Mouse (Mus musculus) forebrain, embryonic 11.5 days (tissue): ENCODE data around the gene Actn4. TPM values are rescaled to one million over a fixed set of nuclear protein-coding genes. Genes with fewer than 3 reads are reported as not detected.
A peak's percentile ranks its signal among the peaks of the same experiment; 100 is the strongest.

Experiments
- ATAC-seq: fragments of 200-750 bp; cut with Nextera tagmentation; replicated peaks from 2 replicates; pipeline ENCODE4 v1.8.0; 2017; ENCODE audit warnings: moderate TSS enrichment; ENCODE audit not compliant: low FRiP score
- DNase-seq: peaks from one replicate; pipeline ENCODE4 v3.0.0-alpha.2; 2017; ENCODE audit warnings: low spot score
- H3K27ac ChIP-seq: fragments of 300-500 bp; sonication (generic); 2 replicates; pipeline ENCODE4 v1.5.1; 2014; ENCODE audit warnings: low read depth, low read length
- H3K27me3 ChIP-seq: fragments of 300-500 bp; sonication (generic); 2 replicates; pipeline ENCODE4 v1.6.1; 2014; ENCODE audit warnings: mild to moderate bottlenecking, low read length, mixed read lengths; ENCODE audit not compliant: control insufficient read depth, insufficient read depth
- H3K36me3 ChIP-seq: fragments of 300-500 bp; sonication (generic); 2 replicates; pipeline ENCODE4 v1.6.1; 2014; ENCODE audit warnings: mild to moderate bottlenecking, low read length, moderate library complexity, mixed read lengths; ENCODE audit not compliant: control insufficient read depth, insufficient read depth
- H3K4me1 ChIP-seq: fragments of 300-500 bp; sonication (generic); replicated peaks from 2 replicates; pipeline ENCODE4 v1.6.1; 2014; ENCODE audit warnings: low read length, mixed read lengths; ENCODE audit not compliant: control insufficient read depth, insufficient read depth
- H3K4me2 ChIP-seq: fragments of 300-500 bp; sonication (generic); 2 replicates; pipeline ENCODE4 v1.6.1; 2014; ENCODE audit warnings: low read depth, mild to moderate bottlenecking, low read length, moderate library complexity, mixed read lengths; ENCODE audit not compliant: severe bottlenecking
- H3K4me3 ChIP-seq: fragments of 300-500 bp; sonication (generic); 2 replicates; pipeline ENCODE4 v1.5.1; 2014; ENCODE audit warnings: low read depth, low read length
- H3K9ac ChIP-seq: fragments of 300-500 bp; sonication (generic); 2 replicates; pipeline ENCODE4 v1.6.1; 2014; ENCODE audit warnings: low read length
- H3K9me3 ChIP-seq: fragments of 300-500 bp; sonication (generic); 2 replicates; pipeline ENCODE4 v1.6.1; 2016; ENCODE audit warnings: low read length, mixed read lengths; ENCODE audit not compliant: control insufficient read depth
- WGBS: fragments of 180-500 bp; shearing (Covaris S2); extraction: QIAGEN DNeasy Blood & Tissue Kit; methylation state at CpG from one replicate; pipeline ENCODE4 v1.1.7; 2014; 5-methylcytosine and 5-hydroxymethylcytosine counted together
- polyA plus RNA-seq: library from polyadenylated mRNA; unstranded; fragments of >200 nt; fragmentation: Nextera tagmentation; extraction: Ambion mirVana; gene quantifications from 2 replicates; pipeline ENCODE4 v1.2.1, GENCODE M21; 2014

Gene Actn4
- polyA plus RNA-seq, 1 experiment from 2014 or later, result 182 TPM

DNA sequence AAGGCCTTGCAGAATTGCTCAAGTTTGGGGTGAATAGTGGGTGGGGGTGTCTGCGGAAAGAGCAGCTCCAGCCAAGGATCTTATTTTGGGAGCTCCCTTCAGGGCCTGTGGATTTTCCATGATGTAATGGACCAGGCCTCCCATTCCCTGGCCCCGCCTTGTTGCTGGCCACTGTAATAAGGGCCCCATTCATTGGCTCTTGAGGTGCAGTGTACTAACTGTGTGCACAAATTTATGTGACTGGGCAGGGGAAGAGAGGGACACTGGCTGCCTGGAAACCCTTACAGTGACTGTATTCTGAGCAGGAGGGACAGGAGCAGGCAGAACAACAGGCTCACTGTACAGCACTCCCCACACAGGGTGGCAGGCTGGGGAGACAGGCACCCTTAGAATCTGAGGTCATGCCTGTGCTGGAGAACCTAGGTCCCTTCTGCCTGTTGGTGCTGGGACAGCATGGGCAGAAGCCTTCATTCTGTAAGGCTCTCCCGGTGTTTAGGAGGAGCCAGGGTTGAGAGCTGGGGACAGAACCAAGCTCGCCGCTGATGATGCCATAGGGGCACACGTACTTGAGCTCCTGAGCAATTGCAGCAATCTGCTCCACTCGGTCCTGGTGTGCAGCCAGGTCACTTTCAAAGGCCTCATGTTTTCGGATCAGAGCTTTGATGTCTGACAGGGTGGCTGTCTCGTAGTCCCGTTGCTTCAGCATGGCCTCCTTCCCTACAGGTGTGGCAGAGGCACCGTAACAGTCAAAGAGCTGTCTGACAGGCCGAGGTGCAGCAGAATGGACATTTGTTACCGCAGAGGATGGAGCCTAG lies 60.6 kb downstream of the Actn4 start:
- H3K9me3 ChIP-seq, result no peaks in the 10 kb centered on the region
- no peak for DNase-seq
- peaks cover 32% of the 10 kb centered on the region; the same call in 1 of the 2 replicates for H3K36me3 ChIP-seq
- no peak overlapping the region for H3K27ac ChIP-seq
- H3K4me1 ChIP-seq, result no peaks in the 10 kb centered on the region
- H3K4me2 ChIP-seq, result no peak overlapping the region
- no peak overlapping the region for H3K9ac ChIP-seq
- ATAC-seq, result no peak
- no peak overlapping the region for H3K4me3 ChIP-seq
- H3K27me3 ChIP-seq, result no peaks in the 10 kb centered on the region
- WGBS, result 92% methylated on average over 13 of the region's 13 CpGs

DNA sequence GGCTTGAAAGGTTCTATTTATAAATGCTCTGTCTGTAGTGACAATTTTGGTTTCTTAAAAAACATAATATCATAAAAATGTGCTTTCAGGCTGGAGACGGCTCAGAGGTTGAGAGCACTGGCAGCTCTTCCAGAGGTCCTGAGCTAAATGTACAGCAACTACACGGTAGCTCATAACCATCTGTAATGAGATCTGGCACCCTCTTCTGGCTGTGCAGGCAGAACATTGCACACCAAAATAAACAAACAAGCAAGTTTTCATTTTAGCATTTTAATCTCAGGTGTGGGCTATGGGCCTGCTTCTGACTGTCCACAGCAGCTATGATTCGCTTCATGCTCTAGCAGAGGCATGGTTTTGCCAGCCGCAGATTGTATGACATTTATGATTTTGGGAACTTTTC lies 62.2 kb downstream of the Actn4 start:
- ATAC-seq, result no peak
- DNase-seq, result no peak

DNA sequence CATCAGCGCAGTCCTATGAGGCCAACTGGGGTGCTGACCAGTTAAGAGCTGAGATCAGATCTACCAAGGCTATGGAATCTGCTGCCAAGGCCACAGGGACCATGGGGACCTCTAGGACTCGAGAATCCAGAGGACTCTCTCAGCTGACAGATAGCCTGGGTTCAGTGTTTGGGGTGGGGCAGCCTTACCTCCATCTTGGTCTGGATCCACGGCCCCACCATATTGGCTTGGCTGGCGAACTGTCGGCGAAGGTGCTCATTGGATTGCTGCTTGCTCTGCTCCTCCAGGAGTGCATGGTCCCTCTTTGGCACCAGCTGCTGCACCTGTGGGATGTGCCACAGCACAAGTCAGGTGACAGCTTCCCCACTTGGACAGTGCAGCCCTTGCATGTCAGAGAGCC lies 64.5 kb downstream of the Actn4 start:
- no peak overlapping the region for H3K9ac ChIP-seq
- H3K9me3 ChIP-seq, result no peaks in the 10 kb centered on the region
- H3K27me3 ChIP-seq, result no peaks in the 10 kb centered on the region
- H3K4me1 ChIP-seq, result no peaks in the 10 kb centered on the region
- DNase-seq (no peak), ATAC-seq (no peak)
- no peak overlapping the region for H3K4me2 ChIP-seq
- 95% methylated on average over 6 of the region's 6 CpGs for WGBS
- H3K36me3 ChIP-seq, result peaks cover 27% of the 10 kb centered on the region; the same call in 1 of the 2 replicates
- H3K27ac ChIP-seq, result no peak overlapping the region
- H3K4me3 ChIP-seq, result no peak overlapping the region

More for the DNA sequence above, 62.2 kb downstream of the Actn4 start:
- Histone ChIP-seq H3K9ac (no peak overlapping the region), H3K9me3 (no peaks in the 10 kb centered on the region), H3K36me3 (peaks cover 34% of the 10 kb centered on the region; the same call in 1 of the 2 replicates), H3K4me2 (no peak overlapping the region), H3K4me3 (no peak overlapping the region), H3K27ac (no peak overlapping the region), H3K4me1 (no peaks in the 10 kb centered on the region), H3K27me3 (no peaks in the 10 kb centered on the region)
- WGBS, result 92% methylated on average over 4 of the region's 4 CpGs

DNA sequence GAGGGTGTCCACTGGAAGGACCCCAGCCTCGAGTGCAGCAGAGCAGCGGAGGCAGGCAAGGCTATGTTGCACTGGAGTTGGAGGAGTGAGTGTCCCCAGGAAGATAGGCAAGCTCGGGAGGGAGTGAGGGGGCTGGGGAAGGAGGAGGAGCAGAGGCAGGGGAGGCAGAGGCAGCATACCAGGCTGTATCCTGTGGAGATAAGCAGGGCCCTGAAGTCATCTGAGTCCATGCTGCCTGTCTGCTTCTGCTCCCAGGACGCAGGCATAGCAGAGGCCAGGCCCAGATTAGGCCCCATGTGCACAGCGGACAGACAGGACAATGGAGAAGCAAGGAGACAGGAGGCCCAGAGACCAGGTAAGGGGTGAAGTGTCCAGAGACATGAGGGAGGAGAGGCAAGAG lies 67.2 kb downstream of the Actn4 start:
- WGBS, result 68% methylated on average over 5 of the region's 5 CpGs
- ATAC-seq (no peak), DNase-seq (no peak)
- Histone ChIP-seq H3K9me3 (no peaks in the 10 kb centered on the region), H3K36me3 (peaks cover 29% of the 10 kb centered on the region; the same call in 1 of the 2 replicates), H3K4me2 (no peak overlapping the region), H3K27ac (no peak overlapping the region), H3K27me3 (no peaks in the 10 kb centered on the region; the same call in 1 of the 2 replicates), H3K9ac (no peak overlapping the region), H3K4me3 (no peak overlapping the region), H3K4me1 (no peaks in the 10 kb centered on the region)

DNA sequence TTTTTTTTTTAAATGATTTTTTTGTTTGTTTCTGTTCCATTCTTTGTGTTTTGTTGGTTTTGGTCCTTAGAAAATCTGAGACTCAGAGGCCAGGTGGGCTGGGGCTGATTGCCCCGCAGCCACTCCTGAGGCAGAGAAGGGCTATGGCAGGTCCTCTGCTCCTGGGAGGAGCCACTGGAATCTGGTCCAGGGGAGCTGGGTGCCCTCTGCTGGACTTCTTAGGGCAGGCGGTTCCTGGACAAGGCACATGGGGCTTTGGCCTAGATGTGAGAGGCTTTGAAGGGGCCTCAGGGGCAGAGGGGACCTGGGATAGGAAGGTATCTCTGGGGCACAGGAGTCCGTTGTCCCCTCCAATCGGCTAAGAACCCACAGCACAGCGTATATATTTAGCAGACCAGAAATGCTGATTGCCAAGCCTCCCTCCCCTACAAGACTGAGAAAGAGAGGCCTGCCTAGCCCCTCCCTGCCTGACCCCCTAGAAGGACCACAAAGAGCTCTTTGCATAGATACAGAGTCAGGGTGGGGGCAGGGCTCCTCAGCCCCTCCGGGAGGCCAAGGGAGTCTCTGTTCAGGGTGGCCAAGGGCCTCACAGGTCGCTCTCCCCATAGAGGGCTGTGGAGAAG lies 68.4 kb downstream of the Actn4 start:
- WGBS, result 57% methylated on average over 7 of the region's 7 CpGs
- H3K36me3 ChIP-seq, result peaks cover 27% of the 10 kb centered on the region; the same call in 1 of the 2 replicates
- H3K9me3 ChIP-seq, result no peaks in the 10 kb centered on the region
- H3K27me3 ChIP-seq, result peaks cover 7% of the 10 kb centered on the region
- no peak overlapping the region for H3K27ac ChIP-seq
- H3K9ac ChIP-seq, result no peak overlapping the region
- H3K4me3 ChIP-seq, result no peak overlapping the region
- peaks cover under 1% of the 10 kb centered on the region; the same call in 1 of the 2 replicates for H3K4me1 ChIP-seq
- H3K4me2 ChIP-seq, result no peak overlapping the region
- DNase-seq (peak; percentile 73), ATAC-seq (no peak)

DNA sequence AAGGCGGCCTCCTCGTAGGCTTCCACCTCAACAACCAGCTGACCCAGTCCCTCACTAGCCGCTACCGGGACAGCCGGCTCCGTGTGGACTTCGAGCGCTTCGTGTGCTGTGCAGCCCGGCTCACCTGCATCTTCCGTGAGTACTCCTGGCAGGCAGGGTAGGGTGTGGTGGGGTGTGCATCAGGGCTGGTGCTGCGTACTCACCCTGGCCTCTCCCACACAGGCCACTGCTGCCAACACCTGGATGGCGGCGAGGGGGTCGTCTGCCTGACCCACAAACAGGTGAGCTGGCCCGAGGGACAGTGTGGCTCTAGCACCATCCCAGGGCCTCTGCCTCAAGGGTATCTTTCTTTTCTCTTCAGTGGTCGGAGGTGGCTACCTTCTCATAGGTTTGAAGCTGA lies 69.5 kb downstream of the Actn4 start:
- 96% methylated on average over 17 of the region's 17 CpGs for WGBS
- Histone ChIP-seq H3K36me3 (peaks cover 16% of the 10 kb centered on the region; the same call in 1 of the 2 replicates), H3K27ac (no peak overlapping the region), H3K4me1 (peaks cover 5% of the 10 kb centered on the region; the same call in 1 of the 2 replicates), H3K4me2 (no peak overlapping the region), H3K9ac (no peak overlapping the region), H3K9me3 (no peaks in the 10 kb centered on the region), H3K4me3 (no peak overlapping the region), H3K27me3 (peaks cover 18% of the 10 kb centered on the region)
- ATAC-seq, result no peak
- DNase-seq, result no peak

DNA sequence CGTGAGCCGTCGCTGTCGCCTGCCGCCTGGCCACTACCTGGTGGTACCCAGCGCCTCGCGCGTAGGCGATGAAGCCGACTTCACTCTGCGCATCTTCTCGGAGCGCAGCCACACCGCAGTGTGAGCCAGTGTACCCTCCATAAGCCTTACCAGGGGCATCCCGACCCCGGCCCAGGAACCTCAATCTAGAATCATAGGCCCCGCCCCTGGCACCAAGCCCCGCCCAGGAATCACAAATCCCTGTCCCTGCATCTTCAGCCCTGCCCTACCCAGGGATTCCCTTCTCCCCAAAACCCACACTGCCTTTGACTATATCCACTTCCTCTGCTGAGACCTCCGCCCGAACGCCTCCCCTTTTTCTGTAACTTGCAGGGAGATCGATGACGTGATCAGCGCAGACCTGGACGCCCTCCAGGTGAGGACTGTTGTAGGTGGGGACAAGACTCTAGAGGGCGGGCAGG lies 73.4 kb downstream of the Actn4 start:
- Histone ChIP-seq H3K4me2 (peak overlapping the region; percentile 51), H3K36me3 (peaks cover 3% of the 10 kb centered on the region; the same call in 1 of the 2 replicates), H3K27ac (no peak overlapping the region), H3K27me3 (peaks cover 19% of the 10 kb centered on the region), H3K9me3 (no peaks in the 10 kb centered on the region), H3K4me1 (peaks cover 5% of the 10 kb centered on the region; the same call in 1 of the 2 replicates), H3K4me3 (peak overlapping the region; percentile 28), H3K9ac (0 out of 2 replicates have a peak overlapping the region, but pooled peaks have one; percentile 20)
- DNase-seq (peak; percentile 59), ATAC-seq (0 out of 2 replicates have a peak, but pooled peaks have one; percentile 33)
- WGBS, result 4% methylated on average over 26 of the region's 27 CpGs

DNA sequence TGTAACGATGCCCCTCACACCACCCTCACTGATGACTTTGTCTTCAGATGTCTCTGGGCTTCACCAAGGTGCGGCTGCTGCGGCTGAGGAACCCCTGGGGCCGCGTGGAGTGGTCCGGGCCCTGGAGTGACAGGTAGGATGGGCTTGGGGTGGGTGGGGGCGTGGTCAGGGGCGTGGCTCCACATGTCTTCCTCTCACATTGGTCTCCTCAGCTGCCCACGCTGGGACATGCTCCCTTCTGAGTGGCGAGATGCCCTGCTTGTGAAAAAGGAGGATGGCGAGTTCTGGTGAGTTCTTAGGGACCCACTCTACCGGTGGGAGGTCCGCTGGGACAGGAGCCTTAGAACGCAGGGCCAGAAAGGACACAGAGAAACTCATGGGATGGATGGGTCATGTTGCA lies 75.7 kb downstream of the Actn4 start:
- Histone ChIP-seq H3K9ac (no peak overlapping the region), H3K9me3 (no peaks in the 10 kb centered on the region), H3K4me1 (peaks cover 5% of the 10 kb centered on the region; the same call in 1 of the 2 replicates), H3K4me3 (no peak overlapping the region), H3K27me3 (peaks cover 19% of the 10 kb centered on the region), H3K27ac (no peak overlapping the region), H3K36me3 (no peaks in the 10 kb centered on the region), H3K4me2 (no peak overlapping the region)
- ATAC-seq (no peak), DNase-seq (no peak)
- 24% methylated on average over 14 of the region's 14 CpGs for WGBS
